Mouse (Mus musculus): ENCODE data around the gene Sec24b.

- TF ChIP-seq CTCF (conservative IDR thresholded peaks at IDR 0.05 in 1 of 2, IDR thresholded peaks at IDR 0.05 in 1 of 2; ENCODE audit: low read depth in 2 of 2, low read length in 2 of 2) (no peak), POLR2A (IDR thresholded peaks at IDR 0.05; ENCODE audit: low read depth, low read length) (no peak), MAZ (IDR thresholded peaks at IDR 0.05; ENCODE audit: low read depth, low read length) (no peak), HCFC1 (IDR thresholded peaks at IDR 0.05; ENCODE audit: low read depth, low read length) (no peak), MAX (IDR thresholded peaks at IDR 0.05; ENCODE audit: low read length) (no peak), TBP (conservative IDR thresholded peaks at IDR 0.05; ENCODE audit: low read depth, low read length) (no peak), TCF12 (IDR thresholded peaks at IDR 0.05; ENCODE audit: low read depth, low read length) (no peak)
Observed at GRCm38 (mm10) chr3:129941291-129941690, 120.1 kb downstream of the Sec24b start.
